In genomic region chr6:125049678-125050077, GRCm38 (mm10) we compare ENCODE assay signal across 9 mouse cellular contexts. TPM values are rescaled to one million over a fixed set of nuclear protein-coding genes. Genes with fewer than 3 reads are reported as not detected.
A peak's percentile ranks its signal among the peaks of the same experiment; 100 is the strongest.
DNase-seq lines count a peak whose midpoint lies in the region; ATAC-seq lines count a peak whose summit lies in the region.
"Had no signal": no experiment of that assay in that cellular context is flagged by ENCODE, and none has a peak within 500 bp of the region (broad histone marks: within the 10 kb centered on the region; RNA-seq: fewer than 3 reads in every experiment).

Gene Acrbp, plus strand, starts transcription at chr6:125049689.

- 46% methylated on average over 20 of the region's 20 CpGs for WGBS in kidney, embryonic 15.5 days
- 33% methylated on average over 20 of the region's 20 CpGs for WGBS in embryonic facial prominence, embryonic 13.5 days
- 40% methylated on average over 20 of the region's 20 CpGs for WGBS in limb, embryonic 12.5 days

- 0 out of 2 replicates have a peak, but pooled peaks have one; percentile 30 for ATAC-seq in kidney, embryonic 15.5 days (replicated peaks; ENCODE audit: low FRiP score)
- no peak for ATAC-seq in CD4-positive, CD25-positive, alpha-beta regulatory T cell, adult 4 months
- no peak for ATAC-seq in embryonic facial prominence, embryonic 13.5 days (ENCODE audit: insufficient number of reproducible peaks, insufficient read depth, low FRiP score, low TSS enrichment, low read depth)
- ATAC-seq in limb, embryonic 12.5 days (ENCODE audit: insufficient number of reproducible peaks, insufficient read depth, low FRiP score, low TSS enrichment, low read depth) = no peak

- H3K4me2 ChIP-seq in kidney, embryonic 15.5 days = no peak within 1 kb of the TSS
- no peak within 1 kb of the TSS for H3K4me2 ChIP-seq in embryonic facial prominence, embryonic 13.5 days
- H3K4me2 ChIP-seq in limb, embryonic 12.5 days = no peak within 1 kb of the TSS

- H3K4me3 ChIP-seq in kidney, embryonic 15.5 days (replicated peaks) = no peak within 1 kb of the TSS
- H3K4me3 ChIP-seq in embryonic facial prominence, embryonic 13.5 days = no peak within 1 kb of the TSS
- no peak within 1 kb of the TSS for H3K4me3 ChIP-seq in limb, embryonic 12.5 days (replicated peaks)

- H3K4me1 ChIP-seq in kidney, embryonic 15.5 days = no peaks in the 10 kb centered on the region
- no peaks in the 10 kb centered on the region for H3K4me1 ChIP-seq in embryonic facial prominence, embryonic 13.5 days
- no peaks in the 10 kb centered on the region for H3K4me1 ChIP-seq in limb, embryonic 12.5 days (replicated peaks)

- H3K36me3 ChIP-seq in kidney, embryonic 15.5 days = peaks cover 95% of the 10 kb centered on the region
- peaks cover 95% of the 10 kb centered on the region for H3K36me3 ChIP-seq in embryonic facial prominence, embryonic 13.5 days
- peaks cover 100% of the 10 kb centered on the region for H3K36me3 ChIP-seq in limb, embryonic 12.5 days

- no peak within 1 kb of the TSS for H3K9ac ChIP-seq in kidney, embryonic 15.5 days
- H3K9ac ChIP-seq in embryonic facial prominence, embryonic 13.5 days = no peak within 1 kb of the TSS
- 0 out of 2 replicates have a peak within 1 kb of the TSS, but pooled peaks have one; percentile 8 for H3K9ac ChIP-seq in limb, embryonic 12.5 days (replicated peaks)

- no peaks in the 10 kb centered on the region for H3K9me3 ChIP-seq in kidney, embryonic 15.5 days (replicated peaks)
- H3K9me3 ChIP-seq in embryonic facial prominence, embryonic 13.5 days = no peaks in the 10 kb centered on the region
- H3K9me3 ChIP-seq in limb, embryonic 12.5 days = no peaks in the 10 kb centered on the region

- no peak for DNase-seq in kidney, adult 18-20 months
- DNase-seq in heart, adult 9 months (ENCODE audit: low spot score in 2 of 2) = no peak
- no peak for DNase-seq in right cerebral cortex, postnatal 36 days (ENCODE audit: low spot score in 2 of 2)
- DNase-seq in cerebellum, adult 9-10 months = no peak

- H3K27ac ChIP-seq in kidney, embryonic 15.5 days = no peak within 1 kb of the TSS
- H3K27ac ChIP-seq in embryonic facial prominence, embryonic 13.5 days = no peak within 1 kb of the TSS
- no peak within 1 kb of the TSS for H3K27ac ChIP-seq in limb, embryonic 12.5 days

- no peaks in the 10 kb centered on the region for H3K27me3 ChIP-seq in kidney, embryonic 15.5 days
- no peaks in the 10 kb centered on the region for H3K27me3 ChIP-seq in embryonic facial prominence, embryonic 13.5 days
- H3K27me3 ChIP-seq in limb, embryonic 12.5 days = no peaks in the 10 kb centered on the region
- H3K27me3 ChIP-seq: CH12.LX had no signal

RNA-seq across cellular contexts. Expression of gene Acrbp, which starts in this region (rescaled TPM):
- 14.4 and 15.4 TPM in 2 replicates for polyA plus RNA-seq in kidney, embryonic 15.5 days (2015; fragmentation: Nextera tagmentation; extraction: Ambion mirVana)
- polyA plus RNA-seq in CD4-positive, CD25-positive, alpha-beta regulatory T cell, adult 4 months (2017; shearing (Covaris generic)) = 10 to 100 TPM; 24.6 to 25.9 TPM
- 21.7 and 22.7 TPM in 2 replicates for polyA plus RNA-seq in embryonic facial prominence, embryonic 13.5 days (2015; fragmentation: Nextera tagmentation; extraction: Ambion mirVana)
- 17.6 and 18.3 TPM in 2 replicates for polyA plus RNA-seq in limb, embryonic 12.5 days (2016; fragmentation: Nextera tagmentation; extraction: Ambion mirVana)
